Mouse (Mus musculus): Measurements from ENCODE around the gene Fam126a. TPM values are rescaled to one million over a fixed set of nuclear protein-coding genes. Genes with fewer than 3 reads are reported as not detected.

Fam126a gene
- polyA plus RNA-seq, 1 experiment from 2014 or later, result 24.0 TPM

- no peaks in the 10 kb centered on the region for H3K27me3 ChIP-seq (replicated peaks; ENCODE audit: control insufficient read depth, insufficient read depth, low read length)
- WGBS, result 90% methylated on average over 2 of the region's 2 CpGs
- no peaks in the 10 kb centered on the region for H3K4me1 ChIP-seq (ENCODE audit: control insufficient read depth, insufficient read depth, low read depth, low read length)
- no peak overlapping the region for H3K4me2 ChIP-seq (ENCODE audit: low read length)
- H3K9ac ChIP-seq (ENCODE audit: low read depth, low read length), result no peak overlapping the region
- no peak for ATAC-seq
- H3K36me3 ChIP-seq (ENCODE audit: control insufficient read depth, insufficient read depth, low read length), result no peaks in the 10 kb centered on the region
- H3K27ac ChIP-seq (ENCODE audit: low read depth, low read length), result no peak overlapping the region
- no peaks in the 10 kb centered on the region for H3K9me3 ChIP-seq (ENCODE audit: control insufficient read depth, low read length)
- no peak overlapping the region for H3K4me3 ChIP-seq (ENCODE audit: low read length)
Measured at GRCm38 (mm10) chr5:23943534-23943933, 87.0 kb downstream of the Fam126a start.

DNA sequence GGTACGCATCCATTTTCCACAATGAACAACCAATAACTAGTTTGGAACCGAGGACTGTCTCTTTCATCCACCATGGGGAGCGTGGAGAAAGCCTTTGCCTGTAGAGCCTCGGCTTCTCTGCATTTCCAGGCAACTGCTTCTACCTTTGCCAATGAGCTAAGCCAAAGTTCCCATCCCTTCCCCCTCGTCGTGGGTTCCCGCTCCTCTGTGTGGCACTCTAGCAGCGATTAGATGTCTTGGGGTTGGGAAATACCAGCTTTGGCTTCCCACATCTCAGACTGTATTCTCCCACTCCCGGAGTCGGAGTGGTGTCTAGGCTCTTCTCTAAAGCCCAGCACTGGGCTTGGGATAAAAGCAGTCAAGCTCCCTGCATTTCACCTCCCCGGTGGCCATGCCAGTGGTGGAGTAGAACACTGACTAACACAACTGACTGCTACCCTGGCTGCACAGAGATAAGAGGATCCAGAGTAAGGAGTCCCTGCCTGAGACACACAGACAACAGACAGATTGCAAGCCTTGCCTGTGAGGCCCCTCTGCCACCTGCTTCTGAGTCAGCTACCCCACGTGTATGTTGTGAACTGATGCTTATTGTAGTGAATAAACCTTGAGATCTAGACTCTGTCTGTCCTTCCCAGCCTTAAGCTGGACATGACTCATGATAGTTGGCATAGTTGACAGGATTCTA, 106.9 kb downstream of the Fam126a start:
- Histone ChIP-seq H3K4me3 (ENCODE audit: low read length) (no peak overlapping the region), H3K36me3 (ENCODE audit: control insufficient read depth, insufficient read depth, low read length) (no peaks in the 10 kb centered on the region), H3K4me1 (ENCODE audit: control insufficient read depth, insufficient read depth, low read depth, low read length) (no peaks in the 10 kb centered on the region), H3K9me3 (ENCODE audit: control insufficient read depth, low read length) (no peaks in the 10 kb centered on the region), H3K4me2 (ENCODE audit: low read length) (no peak overlapping the region), H3K27ac (ENCODE audit: low read depth, low read length) (no peak overlapping the region), H3K27me3 (replicated peaks; ENCODE audit: control insufficient read depth, insufficient read depth, low read length) (no peaks in the 10 kb centered on the region), H3K9ac (ENCODE audit: low read depth, low read length) (no peak overlapping the region)
- WGBS, result 85% methylated on average over 12 of the region's 12 CpGs
- ATAC-seq, result 0 out of 2 replicates have a peak, but pooled peaks have one; percentile 30

GRCm38 (mm10) chr5:23922516-23923291, 107.8 kb downstream of the Fam126a start:
- no peak; the same call in 1 of the 2 replicates for ATAC-seq
- WGBS, result 80% methylated on average over 12 of the region's 12 CpGs
- no peaks in the 10 kb centered on the region for H3K9me3 ChIP-seq (ENCODE audit: control insufficient read depth, low read length)
- H3K36me3 ChIP-seq (ENCODE audit: control insufficient read depth, insufficient read depth, low read length), result no peaks in the 10 kb centered on the region
- no peak overlapping the region for H3K4me3 ChIP-seq (ENCODE audit: low read length)
- H3K4me1 ChIP-seq (ENCODE audit: control insufficient read depth, insufficient read depth, low read depth, low read length), result no peaks in the 10 kb centered on the region
- H3K27ac ChIP-seq (ENCODE audit: low read depth, low read length), result no peak overlapping the region
- no peak overlapping the region for H3K4me2 ChIP-seq (ENCODE audit: low read length)
- no peaks in the 10 kb centered on the region for H3K27me3 ChIP-seq (replicated peaks; ENCODE audit: control insufficient read depth, insufficient read depth, low read length)
- H3K9ac ChIP-seq (ENCODE audit: low read depth, low read length), result no peak overlapping the region

- Histone ChIP-seq H3K27ac (ENCODE audit: low read depth, low read length) (no peak overlapping the region), H3K4me1 (ENCODE audit: control insufficient read depth, insufficient read depth, low read depth, low read length) (no peaks in the 10 kb centered on the region), H3K4me2 (ENCODE audit: low read length) (no peak overlapping the region), H3K9me3 (ENCODE audit: control insufficient read depth, low read length) (no peaks in the 10 kb centered on the region), H3K4me3 (ENCODE audit: low read length) (no peak overlapping the region), H3K9ac (ENCODE audit: low read depth, low read length) (no peak overlapping the region), H3K27me3 (replicated peaks; ENCODE audit: control insufficient read depth, insufficient read depth, low read length) (no peaks in the 10 kb centered on the region), H3K36me3 (ENCODE audit: control insufficient read depth, insufficient read depth, low read length) (no peaks in the 10 kb centered on the region)
- WGBS, result 92% methylated on average over 1 of the region's 1 CpGs
- ATAC-seq, result no peak
Measured at GRCm38 (mm10) chr5:23921316-23921715, 109.2 kb downstream of the Fam126a start.

DNA sequence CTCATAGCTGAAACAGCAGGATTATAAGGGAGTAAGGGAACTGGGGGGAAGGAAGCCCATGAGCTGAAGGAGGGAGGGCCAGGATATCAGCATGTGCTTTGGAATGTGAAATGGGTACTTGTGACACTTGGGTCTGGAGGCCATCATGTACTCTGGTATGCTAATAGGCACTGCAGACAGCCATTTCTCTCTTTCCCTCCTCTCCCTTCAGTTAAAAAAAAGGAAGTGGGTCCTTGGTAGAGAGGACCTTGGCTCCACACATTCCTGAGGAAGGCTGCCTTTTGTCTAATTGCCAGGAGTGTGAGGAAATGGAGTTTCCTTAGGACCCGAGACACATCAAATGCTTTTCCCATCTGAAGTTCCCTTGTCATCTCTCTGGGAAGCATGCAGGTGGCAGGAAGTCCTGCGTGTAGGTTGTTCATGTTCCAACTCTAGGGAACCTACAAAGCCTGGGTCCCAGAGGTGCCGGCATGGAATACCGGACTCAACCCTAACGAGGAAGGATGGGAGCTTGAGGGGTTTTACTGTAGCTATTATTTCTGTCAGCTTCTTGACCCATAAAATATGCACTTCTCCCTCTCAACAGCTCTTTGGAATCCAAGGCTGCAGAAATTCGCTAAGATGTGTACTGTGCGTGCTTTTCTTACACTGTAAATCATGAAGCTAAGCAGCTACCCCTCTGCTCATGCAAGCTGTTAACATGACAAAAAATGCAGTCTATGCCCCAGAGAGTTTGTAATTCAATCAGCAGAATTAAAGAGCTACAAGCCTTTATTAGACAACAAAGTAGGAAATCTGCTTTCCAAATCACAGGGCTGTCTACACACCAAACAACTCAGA, 110.4 kb downstream of the Fam126a start:
- Histone ChIP-seq H3K9me3 (ENCODE audit: control insufficient read depth, low read length) (no peaks in the 10 kb centered on the region), H3K4me1 (ENCODE audit: control insufficient read depth, insufficient read depth, low read depth, low read length) (no peaks in the 10 kb centered on the region), H3K4me3 (ENCODE audit: low read length) (no peak overlapping the region), H3K27me3 (replicated peaks; ENCODE audit: control insufficient read depth, insufficient read depth, low read length) (no peaks in the 10 kb centered on the region), H3K9ac (ENCODE audit: low read depth, low read length) (no peak overlapping the region), H3K27ac (ENCODE audit: low read depth, low read length) (no peak overlapping the region), H3K36me3 (ENCODE audit: control insufficient read depth, insufficient read depth, low read length) (no peaks in the 10 kb centered on the region), H3K4me2 (ENCODE audit: low read length) (no peak overlapping the region)
- 49% methylated on average over 7 of the region's 7 CpGs for WGBS
- 0 out of 2 replicates have a peak, but pooled peaks have one; percentile 45 for ATAC-seq

DNA sequence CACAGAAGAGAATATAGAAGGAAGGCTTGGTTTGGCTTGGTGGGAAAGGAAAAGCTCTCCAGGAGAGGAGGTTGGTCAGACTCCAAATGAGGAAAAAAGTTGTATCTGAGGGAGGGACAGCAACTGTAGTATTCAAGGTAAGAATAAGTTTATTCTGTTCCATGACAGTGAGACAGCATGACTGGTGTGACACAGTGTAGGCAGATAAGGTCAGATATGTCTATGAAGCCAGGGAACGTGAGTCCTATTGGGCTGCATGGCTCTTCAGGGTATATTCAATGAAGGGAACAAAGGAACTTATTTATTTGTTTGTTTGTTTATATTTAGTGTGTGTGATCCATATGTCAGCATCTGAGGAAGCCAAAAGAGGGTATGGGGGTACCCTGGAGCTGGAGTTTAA, 113.2 kb downstream of the Fam126a start:
- H3K27ac ChIP-seq (ENCODE audit: low read depth, low read length), result no peak overlapping the region
- H3K9ac ChIP-seq (ENCODE audit: low read depth, low read length), result no peak overlapping the region
- H3K36me3 ChIP-seq (ENCODE audit: control insufficient read depth, insufficient read depth, low read length), result no peaks in the 10 kb centered on the region
- H3K4me1 ChIP-seq (ENCODE audit: control insufficient read depth, insufficient read depth, low read depth, low read length), result no peaks in the 10 kb centered on the region
- no peaks in the 10 kb centered on the region for H3K9me3 ChIP-seq (ENCODE audit: control insufficient read depth, low read length)
- no peak overlapping the region for H3K4me2 ChIP-seq (ENCODE audit: low read length)
- no peaks in the 10 kb centered on the region for H3K27me3 ChIP-seq (replicated peaks; ENCODE audit: control insufficient read depth, insufficient read depth, low read length)
- ATAC-seq, result no peak
- 84% methylated on average over 1 of the region's 1 CpGs for WGBS
- H3K4me3 ChIP-seq (ENCODE audit: low read length), result no peak overlapping the region

DNA sequence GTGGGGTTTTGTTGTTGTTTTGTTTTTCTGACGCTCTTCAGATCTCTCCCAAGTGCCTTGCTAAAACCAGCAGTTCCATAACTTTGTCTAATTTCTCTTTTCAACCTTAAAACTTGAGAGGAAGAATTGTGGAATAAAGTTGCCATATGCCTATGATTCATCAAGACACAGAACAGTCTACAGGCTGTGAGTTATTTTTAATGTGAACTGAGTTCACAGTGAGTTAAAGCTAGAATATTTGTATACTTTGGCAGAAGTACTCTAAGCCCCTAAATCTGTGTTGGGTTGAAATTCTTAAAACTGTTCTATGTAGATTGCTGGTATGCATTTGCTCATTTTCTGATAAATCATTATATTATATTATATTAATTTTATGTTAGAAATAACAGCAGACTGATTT, 118.9 kb downstream of the Fam126a start:
- Histone ChIP-seq H3K9me3 (ENCODE audit: control insufficient read depth, low read length) (peaks cover 3% of the 10 kb centered on the region), H3K4me1 (ENCODE audit: control insufficient read depth, insufficient read depth, low read depth, low read length) (no peaks in the 10 kb centered on the region), H3K9ac (ENCODE audit: low read depth, low read length) (no peak overlapping the region), H3K27ac (ENCODE audit: low read depth, low read length) (no peak overlapping the region), H3K4me3 (ENCODE audit: low read length) (no peak overlapping the region), H3K4me2 (ENCODE audit: low read length) (no peak overlapping the region), H3K27me3 (replicated peaks; ENCODE audit: control insufficient read depth, insufficient read depth, low read length) (no peaks in the 10 kb centered on the region), H3K36me3 (ENCODE audit: control insufficient read depth, insufficient read depth, low read length) (no peaks in the 10 kb centered on the region)
- WGBS, result 98% methylated on average over 1 of the region's 1 CpGs
- no peak for ATAC-seq

DNA sequence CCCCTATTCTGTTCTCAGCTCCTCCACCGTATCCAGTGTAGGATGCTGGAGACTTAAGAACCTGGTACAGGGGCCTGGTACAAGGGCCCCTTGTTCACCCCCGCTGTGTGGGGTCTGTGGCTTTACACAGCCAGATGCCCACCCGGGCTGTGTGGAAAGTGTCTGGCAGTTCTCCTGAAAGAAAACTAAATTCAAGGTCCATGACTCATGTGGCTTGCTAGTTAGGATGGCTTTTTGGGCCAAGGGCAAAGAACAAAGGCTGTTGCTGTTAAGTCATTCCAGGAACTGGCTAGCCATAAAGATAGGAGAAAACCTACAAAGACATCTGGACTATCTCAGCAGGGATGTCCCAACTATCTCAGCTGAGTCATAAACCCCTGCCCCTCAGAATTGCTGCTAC, 121.2 kb downstream of the Fam126a start:
- no peak for ATAC-seq
- Histone ChIP-seq H3K4me2 (ENCODE audit: low read length) (no peak overlapping the region), H3K4me1 (ENCODE audit: control insufficient read depth, insufficient read depth, low read depth, low read length) (no peaks in the 10 kb centered on the region), H3K27ac (ENCODE audit: low read depth, low read length) (no peak overlapping the region), H3K9me3 (ENCODE audit: control insufficient read depth, low read length) (peaks cover 3% of the 10 kb centered on the region), H3K4me3 (ENCODE audit: low read length) (no peak overlapping the region), H3K9ac (ENCODE audit: low read depth, low read length) (no peak overlapping the region), H3K36me3 (ENCODE audit: control insufficient read depth, insufficient read depth, low read length) (no peaks in the 10 kb centered on the region), H3K27me3 (replicated peaks; ENCODE audit: control insufficient read depth, insufficient read depth, low read length) (no peaks in the 10 kb centered on the region)
- WGBS, result 91% methylated on average over 3 of the region's 3 CpGs

Data from hindbrain, embryonic 16.5 days (tissue).